Mouse (Mus musculus) C2C12 (cell line): ENCODE results near the gene Agt. TPM values are rescaled to one million over a fixed set of nuclear protein-coding genes. Genes with fewer than 3 reads are reported as not detected.

Experiments
- H3K27me3 ChIP-seq: one replicate; pipeline ENCODE4 v1.6.1; 2011; ENCODE audit not compliant: control insufficient read depth, insufficient read depth, insufficient read length
- H3K36me3 ChIP-seq: one replicate; pipeline ENCODE4 v1.6.1; 2011; ENCODE audit not compliant: control insufficient read depth, insufficient read depth
- H3K4me3 ChIP-seq: one replicate; pipeline ENCODE4 v1.5.1; 2011; ENCODE audit warnings: mild to moderate bottlenecking, control low read depth; ENCODE audit not compliant: poor library complexity, insufficient read depth, severe bottlenecking
- H3K79me2 ChIP-seq: one replicate; pipeline ENCODE4 v1.6.1; 2011; ENCODE audit not compliant: control insufficient read depth, insufficient read depth
- H3K79me3 ChIP-seq: one replicate; pipeline ENCODE4 v1.6.1; 2011; ENCODE audit warnings: low read depth, control low read depth
- H3ac ChIP-seq: one replicate; pipeline ENCODE3; 2011; ENCODE audit warnings: low read depth; ENCODE audit not compliant: control insufficient read depth, insufficient read length
- CEBPB ChIP-seq: IDR thresholded peaks from one replicate; pipeline ENCODE4 v1.6.1; 2011; ENCODE audit warnings: low read depth, mild to moderate bottlenecking, control low read depth, moderate library complexity
- CTCF ChIP-seq: IDR thresholded peaks from one replicate; pipeline ENCODE4 v1.5.1; 2011; ENCODE audit not compliant: control insufficient read depth, insufficient read depth, insufficient read length
- FOSL1 ChIP-seq: IDR thresholded peaks from one replicate; pipeline ENCODE4 v1.8.0; 2011; ENCODE audit warnings: mild to moderate bottlenecking, low read length; ENCODE audit not compliant: poor library complexity, insufficient read depth, severe bottlenecking
- MAX ChIP-seq: IDR thresholded peaks from one replicate; pipeline ENCODE4 v1.6.1; 2011; ENCODE audit warnings: mild to moderate bottlenecking, control low read depth
- MYOD1 ChIP-seq: IDR thresholded peaks from one replicate; pipeline ENCODE4 v1.6.1; 2011; ENCODE audit warnings: low read depth; ENCODE audit not compliant: control insufficient read depth, insufficient read length
- MYOG ChIP-seq: IDR thresholded peaks from one replicate; pipeline ENCODE4 v1.6.1; 2011; ENCODE audit not compliant: control insufficient read depth, insufficient read length; ENCODE audit errors: extremely low read depth
- USF1 ChIP-seq: IDR thresholded peaks from one replicate; pipeline ENCODE4 v1.6.1; 2011; ENCODE audit warnings: low read depth, mild to moderate bottlenecking, control low read depth, moderate library complexity
- polyA plus RNA-seq: library from polyadenylated mRNA; unstranded; fragments of >200 nt; fragmentation: generic; extraction: Trizol; gene quantifications from one replicate; pipeline ENCODE4 v1.2.1, GENCODE M21; 2012; ENCODE audit warnings: missing spikeins

Gene Agt
- polyA plus RNA-seq, 1 experiment, result not detected

GRCm38 (mm10) chr8:124547269-124547668 lies 22.2 kb downstream of the Agt start:
- no peaks in the 10 kb centered on the region for H3K79me3 ChIP-seq
- H3K4me3 ChIP-seq, result no peak overlapping the region
- H3K36me3 ChIP-seq, result peaks cover 42% of the 10 kb centered on the region
- H3K79me2 ChIP-seq, result no peaks in the 10 kb centered on the region
- TF ChIP-seq CTCF (no peak), USF1 (no peak), MYOG (no peak)
- H3ac ChIP-seq, result no peak overlapping the region
- no peaks in the 10 kb centered on the region for H3K27me3 ChIP-seq

- H3K79me2 ChIP-seq, result no peaks in the 10 kb centered on the region
- H3K27me3 ChIP-seq, result no peaks in the 10 kb centered on the region
- H3K4me3 ChIP-seq, result no peak overlapping the region
- TF ChIP-seq FOSL1, result no peak
- no peak for TF ChIP-seq CTCF
- no peak for TF ChIP-seq USF1
- TF ChIP-seq MAX, result no peak
- no peak for TF ChIP-seq MYOG
- no peak for TF ChIP-seq CEBPB
- no peak for TF ChIP-seq MYOD1
- no peak overlapping the region for H3ac ChIP-seq
- H3K79me3 ChIP-seq, result no peaks in the 10 kb centered on the region
- peaks cover 41% of the 10 kb centered on the region for H3K36me3 ChIP-seq
These were observed 22.7 kb downstream of the Agt start for GRCm38 (mm10) chr8:124546815-124547214.

GRCm38 (mm10) chr8:124546371-124546770 lies 23.1 kb downstream of the Agt start:
- Histone ChIP-seq H3K27me3 (no peaks in the 10 kb centered on the region), H3K36me3 (peaks cover 41% of the 10 kb centered on the region), H3ac (no peak overlapping the region), H3K4me3 (no peak overlapping the region), H3K79me2 (no peaks in the 10 kb centered on the region), H3K79me3 (no peaks in the 10 kb centered on the region)
- TF ChIP-seq MYOD1, result no peak
- TF ChIP-seq FOSL1, result no peak

GRCm38 (mm10) chr8:124543272-124543671 lies 26.2 kb downstream of the Agt start:
- no peak for TF ChIP-seq CEBPB
- no peak for TF ChIP-seq MYOG
- TF ChIP-seq FOSL1, result no peak
- TF ChIP-seq USF1, result no peak
- TF ChIP-seq MAX, result no peak
- no peak for TF ChIP-seq CTCF
- TF ChIP-seq MYOD1, result no peak
- H3ac ChIP-seq, result no peak overlapping the region
- no peak overlapping the region for H3K4me3 ChIP-seq
- no peaks in the 10 kb centered on the region for H3K79me2 ChIP-seq
- H3K27me3 ChIP-seq, result no peaks in the 10 kb centered on the region
- peaks cover 43% of the 10 kb centered on the region for H3K36me3 ChIP-seq
- no peaks in the 10 kb centered on the region for H3K79me3 ChIP-seq

- no peak overlapping the region for H3K4me3 ChIP-seq
- TF ChIP-seq MAX, result no peak
- no peak for TF ChIP-seq MYOD1
- TF ChIP-seq USF1, result no peak
- TF ChIP-seq FOSL1, result no peak
- no peak for TF ChIP-seq CTCF
- TF ChIP-seq MYOG, result no peak
- H3K79me2 ChIP-seq, result no peaks in the 10 kb centered on the region
- peaks cover 39% of the 10 kb centered on the region for H3K36me3 ChIP-seq
- no peaks in the 10 kb centered on the region for H3K79me3 ChIP-seq
- H3ac ChIP-seq, result no peak overlapping the region
- H3K27me3 ChIP-seq, result no peaks in the 10 kb centered on the region
These were observed 27.5 kb downstream of the Agt start for GRCm38 (mm10) chr8:124542001-124542400.

- H3K36me3 ChIP-seq, result peaks cover 40% of the 10 kb centered on the region
- H3K79me2 ChIP-seq, result no peaks in the 10 kb centered on the region
- no peak overlapping the region for H3K4me3 ChIP-seq
- TF ChIP-seq CTCF (no peak), MAX (no peak), CEBPB (no peak), FOSL1 (no peak), USF1 (no peak), MYOG (no peak), MYOD1 (no peak)
- H3ac ChIP-seq, result no peak overlapping the region
- H3K27me3 ChIP-seq, result no peaks in the 10 kb centered on the region
- H3K79me3 ChIP-seq, result no peaks in the 10 kb centered on the region
These were observed 28.6 kb downstream of the Agt start for GRCm38 (mm10) chr8:124540906-124541305.
